Mouse (Mus musculus) spleen, adult 12 weeks (tissue): ENCODE data around the gene Ptpn7.

Source experiments
- DNase-seq: peaks from one replicate; pipeline ENCODE4 v3.0.0; 2022; ENCODE audit warnings: low spot score

Ptpn7 gene

GRCm38 (mm10) chr1:135159074-135159473 is 26.6 kb downstream of the Ptpn7 start:
- DNase-seq = no peak

GRCm38 (mm10) chr1:135159556-135160123 is 27.1 kb downstream of the Ptpn7 start:
- DNase-seq = no peak

- no peak for DNase-seq
Observed at GRCm38 (mm10) chr1:135160411-135161050, 28.0 kb downstream of the Ptpn7 start.

GRCm38 (mm10) chr1:135162720-135163119 is 30.2 kb downstream of the Ptpn7 start:
- DNase-seq = no peak

- DNase-seq = no peak
Observed at GRCm38 (mm10) chr1:135167435-135167834, 34.9 kb downstream of the Ptpn7 start, which contains the start of gene Gpr37l1. Gene Gpr37l1, minus strand, starts transcription at chr1:135167681.

GRCm38 (mm10) chr1:135168453-135169200 is 36.1 kb downstream of the Ptpn7 start:
- DNase-seq = no peak

- DNase-seq = no peak
Observed at GRCm38 (mm10) chr1:135169556-135170224, 37.2 kb downstream of the Ptpn7 start.

- no peak for DNase-seq
Observed at GRCm38 (mm10) chr1:135170299-135170698, 37.8 kb downstream of the Ptpn7 start.

- DNase-seq = no peak
Observed at GRCm38 (mm10) chr1:135171202-135171601, 38.7 kb downstream of the Ptpn7 start.

GRCm38 (mm10) chr1:135171984-135172383 is 39.5 kb downstream of the Ptpn7 start:
- no peak for DNase-seq

GRCm38 (mm10) chr1:135173311-135173710 is 40.8 kb downstream of the Ptpn7 start:
- DNase-seq = no peak

GRCm38 (mm10) chr1:135175176-135175575 is 42.7 kb downstream of the Ptpn7 start:
- no peak for DNase-seq

GRCm38 (mm10) chr1:135177724-135178123 is 45.2 kb downstream of the Ptpn7 start:
- no peak for DNase-seq

- no peak for DNase-seq
Observed at GRCm38 (mm10) chr1:135178863-135179262, 46.4 kb downstream of the Ptpn7 start.

- no peak for DNase-seq
Observed at GRCm38 (mm10) chr1:135180830-135181229, 48.3 kb downstream of the Ptpn7 start.

GRCm38 (mm10) chr1:135181275-135181674 is 48.8 kb downstream of the Ptpn7 start:
- DNase-seq = no peak

- DNase-seq = no peak
Observed at GRCm38 (mm10) chr1:135181880-135182623, 49.6 kb downstream of the Ptpn7 start.

GRCm38 (mm10) chr1:135182975-135183374 is 50.5 kb downstream of the Ptpn7 start:
- DNase-seq = no peak

GRCm38 (mm10) chr1:135183448-135183847 is 50.9 kb downstream of the Ptpn7 start:
- DNase-seq = no peak

GRCm38 (mm10) chr1:135183941-135184570 is 51.6 kb downstream of the Ptpn7 start:
- DNase-seq = no peak

- no peak for DNase-seq
Observed at GRCm38 (mm10) chr1:135185936-135186335, 53.4 kb downstream of the Ptpn7 start.
